Mouse (Mus musculus) CH12.LX (cell line): ENCODE measurements around the gene Dyrk3.

Experiments used
- E2F4 ChIP-seq: IDR thresholded peaks from 2 replicates; pipeline ENCODE4 v1.6.1; 2011; ENCODE audit warnings: low read depth, low read length, improper control_type of control experiment; ENCODE audit not compliant: insufficient replicate concordance
- EP300 ChIP-seq: IDR thresholded peaks from 2 replicates; pipeline ENCODE4 v1.6.1; 2011; ENCODE audit warnings: low read length, improper control_type of control experiment
- MAX ChIP-seq: IDR thresholded peaks from 2 replicates; pipeline ENCODE4 v1.6.1; 2011; ENCODE audit warnings: low read length, improper control_type of control experiment
- USF1 ChIP-seq: IDR thresholded peaks from 2 replicates; pipeline ENCODE4 v1.6.1; 2014; ENCODE audit warnings: low read depth, mild to moderate bottlenecking, inconsistent platforms, low read length, improper control_type of control experiment
- ZC3H11A ChIP-seq: IDR thresholded peaks from 2 replicates; pipeline ENCODE4 v1.6.1; 2012; ENCODE audit warnings: low read depth, mild to moderate bottlenecking, inconsistent platforms, low read length, improper control_type of control experiment

- TF ChIP-seq EP300, result no peak
- no peak for TF ChIP-seq E2F4
- no peak for TF ChIP-seq MAX
- no peak for TF ChIP-seq ZC3H11A
- no peak for TF ChIP-seq USF1
Measured at GRCm38 (mm10) chr1:131116430-131117011, 21.6 kb downstream of the Dyrk3 start.
